Mouse (Mus musculus): ENCODE measurements around the gene Rasa4. TPM values are rescaled to one million over a fixed set of nuclear protein-coding genes. Genes with fewer than 3 reads are reported as not detected.
"Not testable (repeated sequence)": the region's sequence is repeated elsewhere in the genome, so short reads cannot be mapped to it uniquely, and the experiment has no call there.

Rasa4 gene
- total and polyA plus RNA-seq, 3 experiments, result 3.8 to 8.1 (median 4.7) TPM

GRCm38 (mm10) chr5:136152365-136152764, 68.6 kb downstream of the Rasa4 start:
- peak in 1 of 2 experiments; percentile 54 for DNase-seq
- 72% methylated on average over 8 of the region's 8 CpGs for WGBS
- H3K27ac ChIP-seq, result no peak overlapping the region

GRCm38 (mm10) chr5:136155399-136155798, 71.7 kb downstream of the Rasa4 start:
- Histone ChIP-seq H3K9ac (ENCODE audit: low read depth, low read length) (no peak overlapping the region), H3K79me2 (replicated peaks; ENCODE audit: control insufficient read depth, insufficient read depth, low read length) (no peaks in the 10 kb centered on the region), H3K4me3 (no peak overlapping the region), H3K36me3 (ENCODE audit: control insufficient read depth, insufficient read depth, low read length) (no peaks in the 10 kb centered on the region), H3K27me3 (ENCODE audit: control insufficient read depth, insufficient read depth, low read length) (no peaks in the 10 kb centered on the region), H3K27ac (no peak overlapping the region), H3K4me1 (ENCODE audit: control insufficient read depth, insufficient read depth, low read length) (peaks cover 2% of the 10 kb centered on the region; the same call in 1 of the 2 replicates)
- TF ChIP-seq EP300 (IDR thresholded peaks at IDR 0.05; ENCODE audit: insufficient read depth, low read depth, low read length), result no peak
- TF ChIP-seq CTCF (IDR thresholded peaks at IDR 0.05), result no peak
- no peak for TF ChIP-seq POLR2A (IDR thresholded peaks at IDR 0.05; ENCODE audit: insufficient read depth, low read depth, low read length)
- 66% methylated on average over 5 of the region's 5 CpGs for WGBS
- peak in 1 of 2 experiments; percentile 47 for DNase-seq
- intact Hi-C loops (cut with DNase I), result no loop called here

More at GRCm38 (mm10) chr5:136152365-136152764, 68.6 kb downstream of the Rasa4 start:
- Histone ChIP-seq H3K4me1 (ENCODE audit: control insufficient read depth, insufficient read depth, low read length) (peaks cover 1% of the 10 kb centered on the region; the same call in 1 of the 2 replicates), H3K79me2 (replicated peaks; ENCODE audit: control insufficient read depth, insufficient read depth, low read length) (no peaks in the 10 kb centered on the region), H3K4me3 (no peak overlapping the region), H3K27me3 (ENCODE audit: control insufficient read depth, insufficient read depth, low read length) (no peaks in the 10 kb centered on the region), H3K9ac (ENCODE audit: low read depth, low read length) (no peak overlapping the region), H3K36me3 (ENCODE audit: control insufficient read depth, insufficient read depth, low read length) (no peaks in the 10 kb centered on the region)
- intact Hi-C loops (cut with DNase I), result no loop called here
- TF ChIP-seq EP300 (IDR thresholded peaks at IDR 0.05; ENCODE audit: insufficient read depth, low read depth, low read length) (no peak), CTCF (IDR thresholded peaks at IDR 0.05) (no peak), POLR2A (IDR thresholded peaks at IDR 0.05; ENCODE audit: insufficient read depth, low read depth, low read length) (no peak)

DNA sequence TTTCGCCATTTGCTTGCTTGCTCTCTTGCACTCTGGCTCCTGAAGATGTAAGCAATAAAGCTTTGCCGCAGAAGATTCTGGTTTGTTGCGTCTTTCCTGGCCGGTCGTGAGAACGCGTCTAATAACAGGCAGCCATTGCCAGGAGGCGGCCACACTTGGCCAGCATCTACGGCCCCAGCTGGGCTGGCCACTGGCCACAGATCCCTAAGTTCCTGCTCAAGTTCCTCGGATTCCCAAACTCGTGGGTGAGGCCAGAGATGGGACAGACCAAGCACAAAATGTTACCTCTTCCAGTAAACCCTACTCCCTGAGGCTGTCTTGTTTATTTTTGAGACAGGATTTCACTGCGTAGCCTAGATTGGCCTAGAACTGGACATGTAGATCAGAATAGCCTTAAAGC, 76.4 kb downstream of the Rasa4 start:
- H3K4me3 ChIP-seq; H3K27me3 ChIP-seq (ENCODE audit: control insufficient read depth, insufficient read depth, low read length); H3K9ac ChIP-seq (ENCODE audit: low read depth, low read length); H3K4me1 ChIP-seq (ENCODE audit: control insufficient read depth, insufficient read depth, low read length); H3K79me2 ChIP-seq (replicated peaks; ENCODE audit: control insufficient read depth, insufficient read depth, low read length); H3K36me3 ChIP-seq (ENCODE audit: control insufficient read depth, insufficient read depth, low read length); intact Hi-C loops (cut with DNase I); H3K27ac ChIP-seq: not testable (repeated sequence)
- DNase-seq, result peak; percentile 80 to 81
- 78% methylated on average over 11 of the region's 12 CpGs for WGBS

Small RNA genes within 50 kb of the gene (microRNA-seq; reads per million reads assigned to microRNA genes)
- gene Mir7035, result 0.77 to 1.1 reads per million in 2 experiments

Other genes starting within 250 kb of the Rasa4 start
- 100 to 1,000 TPM; 434 to 446 TPM for gene Hspb1, start 196.0 kb upstream of the Rasa4 start, total RNA-seq (2021)
- 427 and 635 TPM in 2 replicates for gene Hspb1, start 196.0 kb upstream of the Rasa4 start, polyA plus RNA-seq (2012; rRNA removed)
- 100 to 1,000 TPM; 275 to 304 TPM for gene Ywhag, start 149.3 kb upstream of the Rasa4 start, total RNA-seq (2021)
- gene Ywhag, start 149.3 kb upstream of the Rasa4 start, polyA plus RNA-seq (2012; rRNA removed), result 99.0 and 116 TPM in 2 replicates
- gene Ssc4d, start 109.4 kb upstream of the Rasa4 start, total RNA-seq (2021), result under 1 TPM; 0.09 to 0.21 TPM
- gene Ssc4d, start 109.4 kb upstream of the Rasa4 start, polyA plus RNA-seq (2012; rRNA removed), result 1.0 and 1.6 TPM in 2 replicates
- not detected for gene Zp3, start 103.8 kb upstream of the Rasa4 start, total RNA-seq (2021)
- not detected in 2 replicates for gene Zp3, start 103.8 kb upstream of the Rasa4 start, polyA plus RNA-seq (2012; rRNA removed)
- 1 to 10 TPM; 6.3 to 7.3 TPM for gene Dtx2, start 89.1 kb upstream of the Rasa4 start, total RNA-seq (2021)
- gene Dtx2, start 89.1 kb upstream of the Rasa4 start, polyA plus RNA-seq (2012; rRNA removed), result 9.7 and 10.9 TPM in 2 replicates
- 10 to 100 TPM; 16.7 to 18.6 TPM for gene Upk3b, start 45.4 kb upstream of the Rasa4 start, total RNA-seq (2021)
- 25.8 and 30.5 TPM in 2 replicates for gene Upk3b, start 45.4 kb upstream of the Rasa4 start, polyA plus RNA-seq (2012; rRNA removed)
- not detected for gene Upk3bl, start 29.4 kb upstream of the Rasa4 start, total RNA-seq (2021)
- not detected in 2 replicates for gene Upk3bl, start 29.4 kb upstream of the Rasa4 start, polyA plus RNA-seq (2012; rRNA removed)
- 10 to 100 TPM; 63.5 to 89.3 TPM for gene Polr2j, start 32.7 kb downstream of the Rasa4 start, total RNA-seq (2021)
- 66.9 and 70.9 TPM in 2 replicates for gene Polr2j, start 32.7 kb downstream of the Rasa4 start, polyA plus RNA-seq (2012; rRNA removed)
- gene Lrwd1, start 52.2 kb downstream of the Rasa4 start, total RNA-seq (2021), result 1 to 10 TPM; 5.4 to 5.5 TPM
- gene Lrwd1, start 52.2 kb downstream of the Rasa4 start, polyA plus RNA-seq (2012; rRNA removed), result 11.5 and 12.3 TPM in 2 replicates
- 1 to 10 TPM; 5.3 to 6.4 TPM for gene Alkbh4, start 52.2 kb downstream of the Rasa4 start, total RNA-seq (2021)
- 6.2 and 9.7 TPM in 2 replicates for gene Alkbh4, start 52.2 kb downstream of the Rasa4 start, polyA plus RNA-seq (2012; rRNA removed)
- gene Orai2, start 86.8 kb downstream of the Rasa4 start, total RNA-seq (2021), result 1 to 10 TPM in 1 of 2 experiments, under 1 TPM in 1; 0.76 to 1.6 TPM
- 2.9 and 5.5 TPM in 2 replicates for gene Orai2, start 86.8 kb downstream of the Rasa4 start, polyA plus RNA-seq (2012; rRNA removed)
- gene Prkrip1, start 115.0 kb downstream of the Rasa4 start, total RNA-seq (2021), result 10 to 100 TPM; 16.8 to 19.0 TPM
- gene Prkrip1, start 115.0 kb downstream of the Rasa4 start, polyA plus RNA-seq (2012; rRNA removed), result 8.2 and 9.2 TPM in 2 replicates
- under 1 TPM; 0.55 to 0.80 TPM for gene Sh2b2, start 162.6 kb downstream of the Rasa4 start, total RNA-seq (2021)
- gene Sh2b2, start 162.6 kb downstream of the Rasa4 start, polyA plus RNA-seq (2012; rRNA removed), result 2.2 and 6.7 TPM in 2 replicates

All from heart, adult 2 months (tissue).